Mouse (Mus musculus) kidney, postnatal 0 days (tissue): ENCODE data around the gene Sidt1. TPM values are rescaled to one million over a fixed set of nuclear protein-coding genes. Genes with fewer than 3 reads are reported as not detected.

Experiments
- ATAC-seq: fragments of 200-750 bp; cut with Nextera tagmentation; replicated peaks from 2 replicates; pipeline ENCODE4 v1.8.0; 2017; ENCODE audit warnings: low read depth, moderate number of reproducible peaks, moderate TSS enrichment, moderate library complexity; ENCODE audit not compliant: low FRiP score
- DNase-seq: peaks from one replicate; pipeline ENCODE4 v3.0.0-alpha.2; 2016; ENCODE audit warnings: low spot score
- H3K27ac ChIP-seq: fragments of 300-500 bp; sonication (generic); 2 replicates; pipeline ENCODE4 v1.5.1; 2014; ENCODE audit warnings: mild to moderate bottlenecking
- H3K27me3 ChIP-seq: fragments of 300-500 bp; sonication (generic); 2 replicates; pipeline ENCODE4 v1.6.1; 2014; ENCODE audit warnings: low read length, mixed read lengths; ENCODE audit not compliant: insufficient read depth
- H3K36me3 ChIP-seq: fragments of 300-500 bp; sonication (generic); 2 replicates; pipeline ENCODE4 v1.6.1; 2014; ENCODE audit warnings: low read length, mixed read lengths; ENCODE audit not compliant: insufficient read depth
- H3K4me1 ChIP-seq: fragments of 300-500 bp; sonication (generic); replicated peaks from 2 replicates; pipeline ENCODE4 v1.6.1; 2014; ENCODE audit warnings: antibody characterized with exemption, low read length, mixed read lengths; ENCODE audit not compliant: insufficient read depth
- H3K4me2 ChIP-seq: fragments of 300-500 bp; sonication (generic); 2 replicates; pipeline ENCODE4 v1.6.1; 2014; ENCODE audit warnings: mild to moderate bottlenecking, low read length, moderate library complexity, mixed read lengths
- H3K4me3 ChIP-seq: fragments of 300-500 bp; sonication (generic); replicated peaks from 2 replicates; pipeline ENCODE4 v1.5.1; 2014; ENCODE audit warnings: low read depth, low read length
- H3K9ac ChIP-seq: fragments of 300-500 bp; sonication (generic); 2 replicates; pipeline ENCODE4 v1.6.1; 2014; ENCODE audit warnings: low read depth, low read length
- H3K9me3 ChIP-seq: fragments of 300-500 bp; sonication (generic); replicated peaks from 2 replicates; pipeline ENCODE4 v1.6.1; 2016; ENCODE audit warnings: low read length, inconsistent platforms, mixed read lengths
- CTCF ChIP-seq: IDR thresholded peaks from 2 replicates; pipeline ENCODE4 v1.5.1; 2016; ENCODE audit warnings: antibody characterized with exemption, low read depth, mild to moderate bottlenecking, moderate library complexity
- WGBS: fragments of 180-500 bp; shearing (Covaris S2); extraction: QIAGEN DNeasy Blood & Tissue Kit; methylation state at CpG from one replicate; pipeline ENCODE4 v1.1.7; 2014; 5-methylcytosine and 5-hydroxymethylcytosine counted together
- polyA plus RNA-seq: library from polyadenylated mRNA; unstranded; fragments of >200 nt; fragmentation: Nextera tagmentation; extraction: Ambion mirVana; gene quantifications from 2 replicates; pipeline ENCODE4 v1.2.1, GENCODE M21; 2015

Gene Sidt1
- polyA plus RNA-seq, 1 experiment from 2014 or later = 1.4 TPM

- no peaks in the 10 kb centered on the region for H3K36me3 ChIP-seq
- ATAC-seq = no peak
- no peaks in the 10 kb centered on the region for H3K4me1 ChIP-seq
- no peak overlapping the region for H3K27ac ChIP-seq
- H3K27me3 ChIP-seq = no peaks in the 10 kb centered on the region
- H3K9me3 ChIP-seq = no peaks in the 10 kb centered on the region
- DNase-seq = no peak
- TF ChIP-seq CTCF = no peak
- H3K4me3 ChIP-seq = no peak overlapping the region
- 87% methylated on average over 6 of the region's 6 CpGs for WGBS
- no peak overlapping the region for H3K4me2 ChIP-seq
- H3K9ac ChIP-seq = no peak overlapping the region
These were observed 67.4 kb downstream of the Sidt1 start for GRCm38 (mm10) chr16:44265562-44265961.

DNA sequence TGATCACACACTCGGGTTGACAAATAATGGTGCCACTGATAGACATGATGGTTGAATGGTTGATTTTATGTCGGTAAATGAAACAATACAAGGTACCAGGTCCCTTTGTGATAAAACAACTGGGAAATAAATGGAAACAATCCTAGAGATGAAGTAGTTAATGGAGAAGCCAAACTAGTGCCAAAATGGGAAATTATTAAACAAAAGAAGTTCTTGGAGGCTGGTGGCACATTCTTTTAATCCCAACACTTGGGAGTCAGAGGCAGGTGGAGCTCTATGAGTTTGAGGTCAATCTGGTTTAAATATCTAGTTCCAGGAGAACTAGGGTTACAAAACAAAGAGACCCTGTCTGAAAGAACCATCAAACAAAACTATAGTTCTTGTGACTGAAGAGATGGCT lies 68.1 kb downstream of the Sidt1 start:
- H3K4me1 ChIP-seq = no peaks in the 10 kb centered on the region
- no peaks in the 10 kb centered on the region for H3K36me3 ChIP-seq
- H3K4me3 ChIP-seq = no peak overlapping the region
- 79% methylated on average over 2 of the region's 2 CpGs for WGBS
- no peak overlapping the region for H3K9ac ChIP-seq
- H3K4me2 ChIP-seq = no peak overlapping the region
- ATAC-seq (no peak), DNase-seq (no peak)
- no peaks in the 10 kb centered on the region for H3K9me3 ChIP-seq
- no peak overlapping the region for H3K27ac ChIP-seq
- no peak for TF ChIP-seq CTCF
- no peaks in the 10 kb centered on the region for H3K27me3 ChIP-seq

DNA sequence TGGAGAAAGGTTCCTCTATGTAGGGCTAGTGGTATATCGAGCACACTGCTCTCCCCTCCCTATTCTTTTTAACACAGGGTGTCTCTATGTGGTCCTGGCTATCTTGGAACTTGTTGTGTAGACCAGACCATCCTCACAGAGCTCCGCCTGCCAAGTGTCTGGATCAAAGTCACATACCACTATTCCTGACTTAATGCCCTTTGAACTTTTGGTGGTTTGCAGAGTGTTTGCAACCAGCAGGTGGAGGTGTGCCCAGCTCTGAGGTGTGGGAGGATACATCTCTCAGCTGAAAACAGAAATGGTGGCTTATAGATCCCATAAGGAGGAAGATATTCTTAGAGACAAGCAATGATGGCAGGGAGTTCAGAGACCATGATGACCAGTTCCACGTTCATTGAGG lies 75.5 kb downstream of the Sidt1 start:
- DNase-seq (no peak), ATAC-seq (no peak)
- H3K27ac ChIP-seq = no peak overlapping the region
- no peak overlapping the region for H3K9ac ChIP-seq
- H3K36me3 ChIP-seq = no peaks in the 10 kb centered on the region
- H3K4me3 ChIP-seq = no peak overlapping the region
- no peaks in the 10 kb centered on the region for H3K27me3 ChIP-seq
- 86% methylated on average over 3 of the region's 3 CpGs for WGBS
- TF ChIP-seq CTCF = 0 out of 2 replicates have a peak, but pooled peaks have one; percentile 7
- H3K9me3 ChIP-seq = no peaks in the 10 kb centered on the region
- no peak overlapping the region for H3K4me2 ChIP-seq
- no peaks in the 10 kb centered on the region for H3K4me1 ChIP-seq

GRCm38 (mm10) chr16:44254698-44255097 lies 78.3 kb downstream of the Sidt1 start:
- ATAC-seq (no peak), DNase-seq (peak; percentile 78)
- no peaks in the 10 kb centered on the region for H3K9me3 ChIP-seq
- TF ChIP-seq CTCF = no peak
- no peak overlapping the region for H3K9ac ChIP-seq
- WGBS = 68% methylated on average over 7 of the region's 7 CpGs
- H3K27me3 ChIP-seq = no peaks in the 10 kb centered on the region
- H3K36me3 ChIP-seq = no peaks in the 10 kb centered on the region
- H3K27ac ChIP-seq = 0 out of 2 replicates have a peak overlapping the region, but pooled peaks have one; percentile 25
- H3K4me1 ChIP-seq = no peaks in the 10 kb centered on the region
- no peak overlapping the region for H3K4me3 ChIP-seq
- no peak overlapping the region for H3K4me2 ChIP-seq

GRCm38 (mm10) chr16:44253797-44254634 lies 79.0 kb downstream of the Sidt1 start:
- Histone ChIP-seq H3K4me3 (no peak overlapping the region), H3K4me1 (no peaks in the 10 kb centered on the region), H3K9ac (no peak overlapping the region), H3K9me3 (no peaks in the 10 kb centered on the region), H3K27me3 (no peaks in the 10 kb centered on the region), H3K27ac (no peak overlapping the region), H3K4me2 (no peak overlapping the region), H3K36me3 (no peaks in the 10 kb centered on the region)
- DNase-seq = no peak
- no peak for ATAC-seq
- TF ChIP-seq CTCF = no peak
- 68% methylated on average over 7 of the region's 7 CpGs for WGBS

DNA sequence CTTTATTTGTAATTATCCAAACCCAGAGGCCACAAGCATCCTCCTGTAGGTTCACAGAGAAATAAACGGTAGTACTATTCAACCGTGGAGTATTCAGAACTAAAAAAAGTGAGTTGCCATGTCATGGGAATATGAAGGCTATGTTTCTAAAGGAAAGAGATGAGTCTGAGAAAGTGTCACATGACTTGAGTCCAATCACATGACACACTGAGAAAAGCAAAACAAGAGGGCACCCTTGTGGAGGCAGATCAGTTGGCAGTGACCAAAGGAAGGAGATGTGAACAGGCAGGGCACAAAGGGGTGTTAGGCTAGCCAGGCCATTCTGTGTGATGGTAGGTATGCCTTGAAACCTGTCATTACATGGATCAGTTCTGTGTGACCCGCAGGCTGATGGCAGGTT lies 80.3 kb downstream of the Sidt1 start:
- no peaks in the 10 kb centered on the region for H3K27me3 ChIP-seq
- TF ChIP-seq CTCF = no peak
- no peaks in the 10 kb centered on the region for H3K4me1 ChIP-seq
- no peak for ATAC-seq
- 88% methylated on average over 3 of the region's 3 CpGs for WGBS
- H3K36me3 ChIP-seq = no peaks in the 10 kb centered on the region
- no peak for DNase-seq
- H3K9ac ChIP-seq = no peak overlapping the region
- no peak overlapping the region for H3K4me3 ChIP-seq
- H3K27ac ChIP-seq = no peak overlapping the region
- H3K9me3 ChIP-seq = no peaks in the 10 kb centered on the region
- H3K4me2 ChIP-seq = no peak overlapping the region
